Mouse (Mus musculus): Measurements from ENCODE around the gene Pold2.

DNA sequence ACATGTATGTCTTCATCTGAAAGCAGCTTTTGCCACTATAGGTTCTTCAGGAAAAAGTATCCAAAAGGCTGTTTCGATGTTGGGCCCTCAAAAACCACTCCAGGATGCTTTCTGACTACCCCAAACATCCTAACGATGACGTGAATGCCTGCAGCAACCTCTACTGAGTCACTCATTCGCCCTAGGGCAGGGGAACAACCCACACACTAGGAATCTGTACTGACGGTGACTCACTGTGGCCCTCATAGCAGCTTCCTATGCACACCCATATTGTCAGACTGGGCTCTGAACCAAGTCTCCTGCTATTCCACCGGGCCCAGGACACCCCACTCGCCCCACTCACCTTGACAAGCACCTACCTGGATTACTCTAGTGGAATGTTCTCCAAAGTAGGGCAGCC, 43.0 kb downstream of the Pold2 start:
- no peak for TF ChIP-seq CTCF (IDR thresholded peaks at IDR 0.05; ENCODE audit: low read depth)
- no peak for TF ChIP-seq EP300 (IDR thresholded peaks at IDR 0.05; ENCODE audit: low read depth)
